Mouse (Mus musculus): ENCODE data around the gene Cox19. TPM values are rescaled to one million over a fixed set of nuclear protein-coding genes. Genes with fewer than 3 reads are reported as not detected.
A peak's percentile ranks its signal among the peaks of the same experiment; 100 is the strongest.

Cox19 gene
- total and polyA plus RNA-seq, 3 experiments: 53.0 to 73.2 TPM; not detected in 1

DNA sequence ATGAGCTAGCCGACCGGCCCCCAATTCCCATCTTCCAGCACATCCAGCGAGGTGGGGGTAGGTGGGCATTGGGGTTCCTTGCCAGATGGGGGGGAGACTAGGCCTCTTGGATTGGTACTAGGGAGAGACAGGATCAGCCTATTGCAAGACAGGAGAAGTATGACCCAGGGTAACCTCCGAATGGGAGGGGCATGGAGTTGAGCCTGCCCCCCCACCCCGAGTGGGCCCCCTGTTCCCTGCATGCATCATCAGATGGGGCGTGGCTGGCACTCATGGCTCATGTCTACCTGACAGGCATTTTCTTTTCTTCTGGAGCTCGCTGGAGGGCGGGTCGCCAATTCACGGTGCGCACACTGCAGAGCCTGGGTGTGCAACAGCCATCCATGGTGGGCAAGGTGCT lies 2.7 kb upstream of the Cox19 start:
- no peak overlapping the region for H3K9ac ChIP-seq (ENCODE audit: control insufficient read depth, low read depth, low read length, poor library complexity, severe bottlenecking)
- no peaks in the 10 kb centered on the region for H3K9me3 ChIP-seq (replicated peaks; ENCODE audit: insufficient read depth, low read length)
- DNase-seq (ENCODE audit: low read depth, low spot score): no peak
- TF ChIP-seq CTCF (IDR thresholded peaks at IDR 0.05 in 2 of 3, conservative IDR thresholded peaks at IDR 0.05 in 1 of 3; ENCODE audit: control insufficient read depth in 1 of 3, insufficient read depth in 1 of 3, low read depth in 2 of 3, low read length in 3 of 3, poor library complexity in 1 of 3, severe bottlenecking in 1 of 3) (no peak), KAT2A (conservative IDR thresholded peaks at IDR 0.05; ENCODE audit: low read depth, low read length) (no peak), ETS1 (IDR thresholded peaks at IDR 0.05; ENCODE audit: low read depth, low read length) (no peak), SIN3A (IDR thresholded peaks at IDR 0.05; ENCODE audit: low read length) (no peak), USF2 (IDR thresholded peaks at IDR 0.05; ENCODE audit: borderline replicate concordance in 1 of 2, insufficient read depth in 1 of 2, low read depth in 1 of 2, low read length in 2 of 2) (no peak), ZKSCAN1 (IDR thresholded peaks at IDR 0.05; ENCODE audit: low read depth, low read length) (no peak), POLR2AphosphoS2 (IDR thresholded peaks at IDR 0.05; ENCODE audit: low read length) (no peak), BHLHE40 (IDR thresholded peaks at IDR 0.05; ENCODE audit: borderline replicate concordance, low read depth, low read length) (no peak), MAX (IDR thresholded peaks at IDR 0.05; ENCODE audit: low read length) (no peak), MYC (IDR thresholded peaks at IDR 0.05; ENCODE audit: low read depth, low read length) (no peak)
- no peaks in the 10 kb centered on the region for H3K4me1 ChIP-seq (ENCODE audit: control insufficient read depth in 1 of 2, insufficient read depth in 2 of 2, low read length in 2 of 2)
- H3K27me3 ChIP-seq (ENCODE audit: control insufficient read depth in 1 of 2, insufficient read depth in 2 of 2, low read length in 2 of 2): no peaks in the 10 kb centered on the region
- no peak overlapping the region for H3K4me3 ChIP-seq (ENCODE audit: control insufficient read depth in 1 of 2, insufficient read depth in 1 of 2, low read depth in 2 of 2, low read length in 2 of 2)
- no peak overlapping the region for H3K27ac ChIP-seq (ENCODE audit: control insufficient read depth, low read depth, low read length)
- no peaks in the 10 kb centered on the region for H3K79me2 ChIP-seq (ENCODE audit: control insufficient read depth, insufficient read depth, low read length, poor library complexity)
- H3K36me3 ChIP-seq (ENCODE audit: control insufficient read depth in 1 of 2, insufficient read depth in 2 of 2, low read length in 2 of 2): no peaks in the 10 kb centered on the region

DNA sequence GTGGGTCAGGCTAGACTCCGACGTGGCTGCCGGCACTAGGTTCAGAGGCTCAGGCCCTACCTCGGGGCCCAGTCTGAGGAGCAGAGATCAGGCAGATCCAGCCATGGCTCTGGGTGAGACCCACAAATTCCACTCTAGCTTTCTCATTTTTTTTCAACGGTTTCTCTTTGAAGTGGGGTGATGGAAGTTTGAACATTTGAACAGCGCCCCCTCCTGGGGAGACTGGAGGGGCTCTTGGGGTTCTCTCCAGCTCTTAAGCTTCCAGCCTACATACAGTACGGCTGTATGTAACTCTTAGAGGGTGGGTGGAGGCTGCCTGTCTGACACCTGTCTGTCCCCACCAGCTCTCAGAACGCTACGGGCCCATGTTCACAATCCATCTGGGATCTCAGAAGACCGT lies 2.3 kb upstream of the Cox19 start:
- Histone ChIP-seq H3K79me2 (ENCODE audit: control insufficient read depth, insufficient read depth, low read length, poor library complexity) (no peaks in the 10 kb centered on the region), H3K9me3 (replicated peaks; ENCODE audit: insufficient read depth, low read length) (no peaks in the 10 kb centered on the region), H3K9ac (ENCODE audit: control insufficient read depth, low read depth, low read length, poor library complexity, severe bottlenecking) (0 out of 2 replicates have a peak overlapping the region, but pooled peaks have one; percentile 29), H3K4me3 (ENCODE audit: control insufficient read depth in 1 of 2, insufficient read depth in 1 of 2, low read depth in 2 of 2, low read length in 2 of 2) (no peak overlapping the region), H3K36me3 (ENCODE audit: control insufficient read depth in 1 of 2, insufficient read depth in 2 of 2, low read length in 2 of 2) (no peaks in the 10 kb centered on the region), H3K27me3 (ENCODE audit: control insufficient read depth in 1 of 2, insufficient read depth in 2 of 2, low read length in 2 of 2) (no peaks in the 10 kb centered on the region), H3K27ac (ENCODE audit: control insufficient read depth, low read depth, low read length) (no peak overlapping the region), H3K4me1 (ENCODE audit: control insufficient read depth in 1 of 2, insufficient read depth in 2 of 2, low read length in 2 of 2) (no peaks in the 10 kb centered on the region)
- DNase-seq (ENCODE audit: low read depth, low spot score): peak; percentile 83
- TF ChIP-seq ZC3H11A (IDR thresholded peaks at IDR 0.05; ENCODE audit: low read depth, low read length) (peak; percentile 58), SMC3 (IDR thresholded peaks at IDR 0.05; ENCODE audit: low read depth, low read length) (peak; percentile 88), MAZ (IDR thresholded peaks at IDR 0.05; ENCODE audit: low read depth, low read length) (peak; percentile 49; the same call in 1 of the 2 replicates), MYB (IDR thresholded peaks at IDR 0.05; ENCODE audit: low read depth, low read length) (no peak), ZNF384 (IDR thresholded peaks at IDR 0.05; ENCODE audit: low read depth, low read length) (peak; percentile 76), CHD2 (IDR thresholded peaks at IDR 0.05; ENCODE audit: low read length) (no peak), TCF12 (IDR thresholded peaks at IDR 0.05; ENCODE audit: low read depth, low read length) (peak; percentile 28; the same call in 1 of the 2 replicates), RAD21 (IDR thresholded peaks at IDR 0.05; ENCODE audit: low read depth, low read length) (peak; percentile 57), GABPA (IDR thresholded peaks at IDR 0.05; ENCODE audit: low read depth, low read length) (no peak), POLR2A (IDR thresholded peaks at IDR 0.05; ENCODE audit: control insufficient read depth in 1 of 2, insufficient read depth in 1 of 2, low read depth in 1 of 2, low read length in 2 of 2, poor library complexity in 1 of 2) (no peak), CTCF (IDR thresholded peaks at IDR 0.05 in 2 of 3, conservative IDR thresholded peaks at IDR 0.05 in 1 of 3; ENCODE audit: control insufficient read depth in 1 of 3, insufficient read depth in 1 of 3, low read depth in 2 of 3, low read length in 3 of 3, poor library complexity in 1 of 3, severe bottlenecking in 1 of 3) (peak; percentile 64 to 86 (median 76))
